Mouse (Mus musculus) neural tube, embryonic 13.5 days (tissue): ENCODE results near the gene Cubn. TPM values are rescaled to one million over a fixed set of nuclear protein-coding genes. Genes with fewer than 3 reads are reported as not detected.

Experiments
- ATAC-seq: fragments of 200-750 bp; cut with Nextera tagmentation; 2 replicates; pipeline ENCODE4 v1.8.0; 2017; ENCODE audit warnings: low read depth, mild to moderate bottlenecking, moderate TSS enrichment, moderate library complexity
- H3K27ac ChIP-seq: fragments of 300-500 bp; sonication (generic); replicated peaks from 2 replicates; pipeline ENCODE4 v1.5.1; 2015; ENCODE audit warnings: moderate library complexity, mild to moderate bottlenecking, inconsistent platforms
- H3K27me3 ChIP-seq: fragments of 300-500 bp; sonication (generic); 2 replicates; pipeline ENCODE4 v1.6.1; 2015; ENCODE audit warnings: mild to moderate bottlenecking, inconsistent platforms
- H3K36me3 ChIP-seq: fragments of 300-500 bp; sonication (generic); 2 replicates; pipeline ENCODE4 v1.6.1; 2015; ENCODE audit warnings: mild to moderate bottlenecking, inconsistent platforms
- H3K4me1 ChIP-seq: fragments of 300-500 bp; sonication (generic); replicated peaks from 2 replicates; pipeline ENCODE4 v1.6.1; 2015; ENCODE audit warnings: inconsistent platforms
- H3K4me2 ChIP-seq: fragments of 300-500 bp; sonication (generic); 2 replicates; pipeline ENCODE4 v1.6.1; 2015; ENCODE audit warnings: inconsistent platforms, mild to moderate bottlenecking, moderate library complexity
- H3K4me3 ChIP-seq: fragments of 300-500 bp; sonication (generic); 2 replicates; pipeline ENCODE4 v1.5.1; 2015; ENCODE audit warnings: mild to moderate bottlenecking, inconsistent platforms
- H3K9ac ChIP-seq: fragments of 300-500 bp; sonication (generic); 2 replicates; pipeline ENCODE4 v1.6.1; 2015; ENCODE audit warnings: moderate library complexity, mild to moderate bottlenecking, inconsistent platforms
- H3K9me3 ChIP-seq: fragments of 300-500 bp; sonication (generic); 2 replicates; pipeline ENCODE4 v1.6.1; 2016; ENCODE audit warnings: inconsistent platforms
- WGBS: fragments of 180-500 bp; shearing (Covaris S2); methylation state at CpG from one replicate; pipeline ENCODE4 v1.1.7; 2015; 5-methylcytosine and 5-hydroxymethylcytosine counted together
- polyA plus RNA-seq: library from polyadenylated mRNA; unstranded; fragments of >200 nt; fragmentation: Nextera tagmentation; extraction: Ambion mirVana; gene quantifications from 2 replicates; pipeline ENCODE4 v1.2.1, GENCODE M21; 2015

Cubn gene
- polyA plus RNA-seq, 1 experiment from 2014 or later: 0.31 TPM

- peaks cover 7% of the 10 kb centered on the region for H3K36me3 ChIP-seq
- ATAC-seq: 0 out of 2 replicates have a peak, but pooled peaks have one; percentile 50
- no peak overlapping the region for H3K9ac ChIP-seq
- 77% methylated on average over 8 of the region's 8 CpGs for WGBS
- H3K9me3 ChIP-seq: no peaks in the 10 kb centered on the region
- H3K27me3 ChIP-seq: no peaks in the 10 kb centered on the region
- H3K27ac ChIP-seq: no peak overlapping the region
- H3K4me1 ChIP-seq: peaks cover 9% of the 10 kb centered on the region; the same call in 1 of the 2 replicates
- no peak overlapping the region for H3K4me2 ChIP-seq
- no peak overlapping the region for H3K4me3 ChIP-seq
Measured at GRCm38 (mm10) chr2:13523540-13524456, 32.2 kb upstream of the Cubn start.

- no peak for ATAC-seq
- 28% methylated on average over 8 of the region's 8 CpGs for WGBS
- peaks cover 5% of the 10 kb centered on the region; the same call in 1 of the 2 replicates for H3K4me1 ChIP-seq
- H3K27ac ChIP-seq: no peak overlapping the region
- H3K4me3 ChIP-seq: no peak overlapping the region
- H3K36me3 ChIP-seq: peaks cover 12% of the 10 kb centered on the region
- no peaks in the 10 kb centered on the region for H3K9me3 ChIP-seq
- no peak overlapping the region for H3K4me2 ChIP-seq
- no peaks in the 10 kb centered on the region for H3K27me3 ChIP-seq
- H3K9ac ChIP-seq: no peak overlapping the region
Measured at GRCm38 (mm10) chr2:13522106-13522505, 30.5 kb upstream of the Cubn start.

- no peak overlapping the region for H3K27ac ChIP-seq
- no peak overlapping the region for H3K4me2 ChIP-seq
- no peaks in the 10 kb centered on the region for H3K27me3 ChIP-seq
- H3K36me3 ChIP-seq: peaks cover 23% of the 10 kb centered on the region
- no peaks in the 10 kb centered on the region for H3K4me1 ChIP-seq
- 69% methylated on average over 4 of the region's 4 CpGs for WGBS
- H3K9ac ChIP-seq: no peak overlapping the region
- H3K4me3 ChIP-seq: no peak overlapping the region
- H3K9me3 ChIP-seq: no peaks in the 10 kb centered on the region
- ATAC-seq: no peak
Measured at GRCm38 (mm10) chr2:13514949-13515348, 23.3 kb upstream of the Cubn start.

- H3K27me3 ChIP-seq: no peaks in the 10 kb centered on the region
Measured at GRCm38 (mm10) chr2:13502717-13503116, 11.1 kb upstream of the Cubn start.

GRCm38 (mm10) chr2:13501553-13501952 is 9.9 kb upstream of the Cubn start:
- no peak overlapping the region for H3K27ac ChIP-seq
- H3K9ac ChIP-seq: no peak overlapping the region
- no peaks in the 10 kb centered on the region for H3K9me3 ChIP-seq
- no peak overlapping the region for H3K4me2 ChIP-seq
- 13% methylated on average over 5 of the region's 5 CpGs for WGBS
- H3K36me3 ChIP-seq: no peaks in the 10 kb centered on the region
- ATAC-seq: peak; percentile 75
- peaks cover 10% of the 10 kb centered on the region; the same call in 1 of the 2 replicates for H3K4me1 ChIP-seq
- H3K4me3 ChIP-seq: no peak overlapping the region
- no peaks in the 10 kb centered on the region for H3K27me3 ChIP-seq

More at GRCm38 (mm10) chr2:13502717-13503116, 11.1 kb upstream of the Cubn start:
- H3K9ac ChIP-seq: no peak overlapping the region
- no peak overlapping the region for H3K27ac ChIP-seq
- ATAC-seq: no peak
- no peak overlapping the region for H3K4me2 ChIP-seq
- peaks cover 10% of the 10 kb centered on the region; the same call in 1 of the 2 replicates for H3K4me1 ChIP-seq
- H3K4me3 ChIP-seq: no peak overlapping the region
- no peaks in the 10 kb centered on the region for H3K9me3 ChIP-seq
- no peaks in the 10 kb centered on the region for H3K36me3 ChIP-seq
- WGBS: 92% methylated on average over 2 of the region's 2 CpGs

GRCm38 (mm10) chr2:13500298-13500999 is 8.8 kb upstream of the Cubn start:
- no peak overlapping the region for H3K4me2 ChIP-seq
- H3K27ac ChIP-seq: no peak overlapping the region
- H3K9ac ChIP-seq: no peak overlapping the region
- ATAC-seq: peak; percentile 79
- no peak overlapping the region for H3K4me3 ChIP-seq
- no peaks in the 10 kb centered on the region for H3K9me3 ChIP-seq
- no peaks in the 10 kb centered on the region for H3K27me3 ChIP-seq
- H3K4me1 ChIP-seq: peaks cover 10% of the 10 kb centered on the region; the same call in 1 of the 2 replicates
- H3K36me3 ChIP-seq: no peaks in the 10 kb centered on the region
- 27% methylated on average over 5 of the region's 5 CpGs for WGBS

- no peaks in the 10 kb centered on the region for H3K36me3 ChIP-seq
- H3K9me3 ChIP-seq: no peaks in the 10 kb centered on the region
- peaks cover 10% of the 10 kb centered on the region; the same call in 1 of the 2 replicates for H3K4me1 ChIP-seq
- H3K4me3 ChIP-seq: no peak overlapping the region
- no peak for ATAC-seq
- no peak overlapping the region for H3K27ac ChIP-seq
- H3K9ac ChIP-seq: no peak overlapping the region
- no peaks in the 10 kb centered on the region for H3K27me3 ChIP-seq
- H3K4me2 ChIP-seq: no peak overlapping the region
- WGBS: 87% methylated on average over 7 of the region's 7 CpGs
Measured at GRCm38 (mm10) chr2:13499196-13499595, 7.6 kb upstream of the Cubn start.

- H3K4me1 ChIP-seq: 0 out of 2 replicates have a peak, but pooled peaks cover 16% of the 10 kb centered on the region
- ATAC-seq: no peak
- H3K27me3 ChIP-seq: no peaks in the 10 kb centered on the region
- H3K36me3 ChIP-seq: no peaks in the 10 kb centered on the region
- no peaks in the 10 kb centered on the region for H3K9me3 ChIP-seq
- no peak overlapping the region for H3K4me3 ChIP-seq
- H3K9ac ChIP-seq: no peak overlapping the region
- WGBS: 72% methylated on average over 2 of the region's 2 CpGs
- no peak overlapping the region for H3K27ac ChIP-seq
- H3K4me2 ChIP-seq: no peak overlapping the region
Measured at GRCm38 (mm10) chr2:13496087-13496486, 4.5 kb upstream of the Cubn start.

- no peak overlapping the region for H3K9ac ChIP-seq
- H3K4me1 ChIP-seq: 0 out of 2 replicates have a peak, but pooled peaks cover 10% of the 10 kb centered on the region
- H3K27me3 ChIP-seq: no peaks in the 10 kb centered on the region
- no peak for ATAC-seq
- no peaks in the 10 kb centered on the region for H3K9me3 ChIP-seq
- WGBS: 77% methylated on average over 4 of the region's 4 CpGs
- no peak overlapping the region for H3K4me2 ChIP-seq
- no peak overlapping the region for H3K27ac ChIP-seq
- H3K4me3 ChIP-seq: no peak overlapping the region
- H3K36me3 ChIP-seq: no peaks in the 10 kb centered on the region
Measured at GRCm38 (mm10) chr2:13492927-13493326, 1.3 kb upstream of the Cubn start.

GRCm38 (mm10) chr2:13490480-13490879 is 1.1 kb downstream of the Cubn start:
- H3K9me3 ChIP-seq: no peaks in the 10 kb centered on the region
- no peak for ATAC-seq
- H3K27me3 ChIP-seq: no peaks in the 10 kb centered on the region
- WGBS: 83% methylated on average over 2 of the region's 2 CpGs
- H3K4me3 ChIP-seq: no peak overlapping the region
- no peak overlapping the region for H3K9ac ChIP-seq
- H3K4me2 ChIP-seq: no peak overlapping the region
- 0 out of 2 replicates have a peak, but pooled peaks cover 10% of the 10 kb centered on the region for H3K4me1 ChIP-seq
- no peaks in the 10 kb centered on the region for H3K36me3 ChIP-seq
- no peak overlapping the region for H3K27ac ChIP-seq

- WGBS: 78% methylated on average over 8 of the region's 8 CpGs
- no peak for ATAC-seq
Measured at GRCm38 (mm10) chr2:13486470-13486869, 5.1 kb downstream of the Cubn start.

GRCm38 (mm10) chr2:13484566-13484965 is 7.0 kb downstream of the Cubn start:
- no peak overlapping the region for H3K9ac ChIP-seq
- WGBS: 87% methylated on average over 3 of the region's 3 CpGs
- no peak overlapping the region for H3K4me2 ChIP-seq
- no peak overlapping the region for H3K27ac ChIP-seq
- no peak overlapping the region for H3K4me3 ChIP-seq
- no peaks in the 10 kb centered on the region for H3K9me3 ChIP-seq
- H3K4me1 ChIP-seq: no peaks in the 10 kb centered on the region
- no peaks in the 10 kb centered on the region for H3K36me3 ChIP-seq
- no peaks in the 10 kb centered on the region for H3K27me3 ChIP-seq
- no peak for ATAC-seq

More at GRCm38 (mm10) chr2:13486470-13486869, 5.1 kb downstream of the Cubn start:
- Histone ChIP-seq H3K4me2 (no peak overlapping the region), H3K9me3 (no peaks in the 10 kb centered on the region), H3K4me1 (0 out of 2 replicates have a peak, but pooled peaks cover 2% of the 10 kb centered on the region), H3K27ac (no peak overlapping the region), H3K36me3 (no peaks in the 10 kb centered on the region), H3K27me3 (no peaks in the 10 kb centered on the region), H3K9ac (no peak overlapping the region), H3K4me3 (no peak overlapping the region)
